Mouse (Mus musculus): ENCODE data around the gene Hoxb3.

GRCm38 (mm10) chr11:96313134-96313533 is 10.0 kb upstream of the Hoxb3 start:
- TF ChIP-seq POLR2A (IDR thresholded peaks at IDR 0.05; ENCODE audit: control insufficient read depth, low read depth, low read length) (no peak), CTCF (IDR thresholded peaks at IDR 0.05; ENCODE audit: control insufficient read depth, insufficient read depth, insufficient replicate concordance, low read depth, low read length) (no peak)
